Mouse (Mus musculus) spleen, adult 2 months (tissue): ENCODE measurements around the gene Gm20388. TPM values are rescaled to one million over a fixed set of nuclear protein-coding genes. Genes with fewer than 3 reads are reported as not detected.
A peak's percentile ranks its signal among the peaks of the same experiment; 100 is the strongest.

Source experiments
- DNase-seq, 2 experiments: peaks; one replicate each; pipeline versions ENCODE4 v3.0.0 to v3.0.0-alpha.2; 2012 to 2021; ENCODE audit warnings: low spot score in 2 of 2, low read depth in 1 of 2
- H3K27ac ChIP-seq: fragments of 200-500 bp; 2 replicates; pipeline ENCODE4 v1.5.1; 2012; ENCODE audit warnings: low read length, inconsistent platforms; ENCODE audit not compliant: insufficient read depth
- H3K27me3 ChIP-seq: fragments of 200-500 bp; 2 replicates; pipeline ENCODE4 v1.6.1; 2012; ENCODE audit warnings: mild to moderate bottlenecking, moderate library complexity, low read length, inconsistent platforms; ENCODE audit not compliant: control insufficient read depth, insufficient read depth
- H3K36me3 ChIP-seq: fragments of 200-500 bp; 2 replicates; pipeline ENCODE4 v1.6.1; 2012; ENCODE audit warnings: mild to moderate bottlenecking, low read length, inconsistent platforms; ENCODE audit not compliant: control insufficient read depth, insufficient read depth
- H3K4me1 ChIP-seq: fragments of 200-500 bp; 2 replicates; pipeline ENCODE4 v1.6.1; 2011; ENCODE audit warnings: inconsistent platforms; ENCODE audit not compliant: control insufficient read depth, insufficient read depth, insufficient read length
- H3K4me3 ChIP-seq: fragments of 200-500 bp; 2 replicates; pipeline ENCODE4 v1.5.1; 2011; ENCODE audit warnings: mild to moderate bottlenecking, inconsistent platforms; ENCODE audit not compliant: insufficient read depth, insufficient read length; ENCODE audit errors: extremely low read depth
- CTCF ChIP-seq: fragments of 200-500 bp; IDR thresholded peaks from 2 replicates; pipeline ENCODE4 v1.5.1; 2011; ENCODE audit warnings: mild to moderate bottlenecking, inconsistent platforms; ENCODE audit not compliant: insufficient read depth, insufficient read length, insufficient replicate concordance; ENCODE audit errors: extremely low read depth
- POLR2A ChIP-seq: fragments of 200-500 bp; IDR thresholded peaks from 2 replicates; pipeline ENCODE4 v1.6.1; 2011; ENCODE audit warnings: low read depth, low read length, inconsistent platforms
- WGBS: fragments of 180-500 bp; shearing (Covaris S2); methylation state at CpG from one replicate; pipeline ENCODE4 v1.1.7; 2018; 5-methylcytosine and 5-hydroxymethylcytosine counted together
- polyA plus RNA-seq: library from polyadenylated mRNA; depleted of rRNA; stranded (reverse); fragments of >200 nt; gene quantifications from 2 replicates; pipeline ENCODE4 v1.2.3, GENCODE M21; 2012

The Gm20388 gene
- polyA plus RNA-seq, 1 experiment: 26.1 TPM

DNA sequence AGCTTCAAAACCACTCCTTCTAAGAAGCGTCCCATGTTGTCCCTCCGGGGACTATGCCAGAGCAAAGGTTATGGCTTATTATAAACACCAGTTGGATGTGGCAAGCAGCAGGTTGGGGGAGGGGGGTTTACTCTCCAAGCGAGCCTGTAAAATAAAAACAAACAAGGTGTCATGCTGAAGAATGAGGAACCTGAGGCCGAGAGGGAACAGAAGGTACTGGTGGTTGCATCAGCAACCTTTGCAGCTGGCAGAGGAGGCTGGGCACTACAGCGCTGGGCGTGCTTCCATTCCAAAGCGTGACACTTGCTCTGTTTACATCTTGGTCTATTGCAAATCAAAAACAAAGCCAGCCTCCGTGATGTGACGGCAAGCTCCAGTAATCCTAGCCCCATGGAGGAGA lies 1669.8 kb downstream of the Gm20388 start:
- H3K27ac ChIP-seq: peak overlapping the region; percentile 0; the same call in 1 of the 2 replicates
- no peak overlapping the region for H3K4me3 ChIP-seq
- H3K27me3 ChIP-seq: no peaks in the 10 kb centered on the region
- no peak for DNase-seq
- no peaks in the 10 kb centered on the region for H3K36me3 ChIP-seq
- TF ChIP-seq CTCF (no peak), POLR2A (no peak)
- peaks cover 10% of the 10 kb centered on the region; the same call in 1 of the 2 replicates for H3K4me1 ChIP-seq
- 32% methylated on average over 9 of the region's 9 CpGs for WGBS

DNA sequence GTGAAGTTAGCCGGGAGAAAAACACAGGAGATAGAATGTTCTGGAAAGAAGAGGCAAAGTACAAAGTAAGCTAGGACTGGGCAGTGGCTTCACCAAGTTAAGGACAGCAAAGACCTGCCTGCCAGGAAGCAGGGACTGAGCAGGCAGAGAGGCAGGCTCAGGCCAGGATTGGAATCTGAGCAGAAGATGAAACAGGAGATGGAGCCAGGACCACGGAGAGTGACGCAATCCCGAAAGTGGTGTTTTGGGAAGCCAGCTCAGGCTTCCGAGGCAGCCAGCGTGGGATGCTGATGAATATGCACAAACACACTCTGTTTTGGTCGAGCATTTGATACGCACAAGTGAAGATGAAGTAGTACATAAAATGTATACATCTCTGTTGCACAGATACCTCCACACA lies 1673.0 kb downstream of the Gm20388 start:
- no peak overlapping the region for H3K27ac ChIP-seq
- H3K36me3 ChIP-seq: no peaks in the 10 kb centered on the region
- no peak overlapping the region for H3K4me3 ChIP-seq
- no peak for TF ChIP-seq CTCF
- DNase-seq: no peak
- WGBS: 71% methylated on average over 8 of the region's 8 CpGs
- no peaks in the 10 kb centered on the region for H3K27me3 ChIP-seq
- H3K4me1 ChIP-seq: no peaks in the 10 kb centered on the region; the same call in 1 of the 2 replicates

DNA sequence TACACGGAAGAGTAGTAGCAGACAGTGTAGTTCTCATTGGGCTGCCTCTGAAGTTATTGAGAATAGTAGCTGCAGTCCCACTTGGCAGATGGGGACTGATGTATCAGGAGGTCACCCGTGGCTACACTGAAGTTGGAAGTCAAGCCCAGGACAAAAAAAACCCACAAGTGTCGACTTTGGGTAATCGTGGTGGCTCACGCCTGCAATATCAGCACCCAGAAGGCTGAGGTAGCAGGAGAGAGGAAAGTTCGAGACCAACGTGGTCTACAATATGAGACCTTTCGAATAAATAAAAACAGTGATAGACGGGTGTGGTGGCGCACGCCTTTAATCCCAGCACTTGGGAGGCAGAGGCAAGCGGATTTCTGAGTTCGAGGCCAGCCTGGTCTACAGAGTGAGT lies 1674.1 kb downstream of the Gm20388 start:
- DNase-seq: no peak
- Histone ChIP-seq H3K27ac (peak overlapping the region; percentile 90; the same call in 1 of the 2 replicates), H3K36me3 (no peaks in the 10 kb centered on the region), H3K27me3 (no peaks in the 10 kb centered on the region), H3K4me3 (no peak overlapping the region; the same call in 1 of the 2 replicates), H3K4me1 (no peaks in the 10 kb centered on the region; the same call in 1 of the 2 replicates)
- 38% methylated on average over 13 of the region's 13 CpGs for WGBS
- TF ChIP-seq CTCF (no peak), POLR2A (no peak)

DNA sequence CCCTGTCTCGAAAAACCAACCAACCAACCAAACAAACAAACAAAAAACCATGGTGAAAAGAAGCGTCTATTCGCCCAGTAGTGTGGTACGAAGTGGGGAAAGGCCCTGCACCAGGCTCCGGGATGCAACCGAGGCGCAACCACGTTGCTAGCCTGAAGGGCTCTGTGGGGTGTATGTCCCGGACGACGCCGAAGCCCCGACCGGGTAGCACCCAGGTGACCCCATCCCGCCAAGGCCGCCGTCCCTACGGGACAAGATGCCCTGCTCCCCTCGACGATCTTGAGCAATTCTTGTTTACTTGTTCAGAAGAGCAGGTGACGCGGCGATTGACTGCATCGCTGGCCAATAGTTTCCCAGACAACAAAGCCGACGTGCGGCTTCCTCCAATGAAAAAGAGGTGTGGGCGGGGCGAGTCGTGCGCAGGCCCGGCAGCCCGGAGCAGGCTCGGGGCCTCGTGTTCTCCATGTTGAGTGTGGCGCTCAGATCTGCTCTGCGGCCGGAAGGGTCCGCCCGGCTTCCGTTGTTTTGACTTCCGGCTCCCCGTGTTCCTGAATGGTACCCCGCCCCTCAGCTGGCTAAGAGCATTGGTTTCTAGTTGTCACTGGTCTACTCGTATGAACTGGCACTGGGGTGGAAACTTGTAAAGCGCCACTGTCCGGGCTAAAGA lies 1674.7 kb downstream of the Gm20388 start:
- 1% methylated on average over 47 of the region's 47 CpGs for WGBS
- TF ChIP-seq CTCF (no peak), POLR2A (peak; percentile 94)
- DNase-seq: peak; percentile 99 to 100

DNA sequence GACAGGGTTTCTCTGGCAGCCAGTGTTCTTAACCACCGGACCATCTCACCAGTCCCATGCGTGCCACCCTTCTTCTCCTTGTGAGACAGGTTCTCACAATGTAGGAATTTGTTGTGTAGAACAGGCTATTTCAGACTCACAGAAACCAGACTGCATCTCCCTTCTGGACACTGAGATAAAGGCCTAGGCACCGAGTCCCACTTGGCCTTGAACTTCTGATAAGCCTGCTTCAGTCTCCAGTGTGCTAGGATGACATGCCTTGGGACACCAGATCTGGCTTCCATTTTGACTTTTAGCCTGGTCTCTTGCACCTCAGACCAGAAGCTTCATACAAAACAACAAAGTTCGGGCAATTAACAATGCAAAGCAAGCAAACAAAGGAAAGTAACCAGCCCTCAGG lies 1678.1 kb downstream of the Gm20388 start:
- H3K27me3 ChIP-seq: no peaks in the 10 kb centered on the region
- 80% methylated on average over 4 of the region's 4 CpGs for WGBS
- no peak overlapping the region for H3K27ac ChIP-seq
- H3K4me1 ChIP-seq: peaks cover 9% of the 10 kb centered on the region; the same call in 1 of the 2 replicates
- H3K36me3 ChIP-seq: peaks cover 2% of the 10 kb centered on the region; the same call in 1 of the 2 replicates
- DNase-seq: no peak
- TF ChIP-seq CTCF: no peak
- TF ChIP-seq POLR2A: no peak
- H3K4me3 ChIP-seq: no peak overlapping the region

More for the DNA sequence above, 1674.7 kb downstream of the Gm20388 start:
- Histone ChIP-seq H3K4me1 (no peaks in the 10 kb centered on the region; the same call in 1 of the 2 replicates), H3K27ac (peak overlapping the region; percentile 90), H3K27me3 (no peaks in the 10 kb centered on the region), H3K36me3 (no peaks in the 10 kb centered on the region), H3K4me3 (peak overlapping the region; percentile 72)

- H3K27me3 ChIP-seq: no peaks in the 10 kb centered on the region
- peaks cover 9% of the 10 kb centered on the region; the same call in 1 of the 2 replicates for H3K4me1 ChIP-seq
- peak overlapping the region; percentile 3; the same call in 1 of the 2 replicates for H3K27ac ChIP-seq
- peaks cover 7% of the 10 kb centered on the region for H3K36me3 ChIP-seq
- TF ChIP-seq CTCF (no peak), POLR2A (no peak)
- DNase-seq: no peak
- 82% methylated on average over 2 of the region's 2 CpGs for WGBS
- H3K4me3 ChIP-seq: no peak overlapping the region
These were observed 1678.6 kb downstream of the Gm20388 start for GRCm38 (mm10) chr8:121589205-121589726.
